Mouse (Mus musculus) neural tube, embryonic 11.5 days (tissue): ENCODE measurements around the gene Fut2. TPM values are rescaled to one million over a fixed set of nuclear protein-coding genes. Genes with fewer than 3 reads are reported as not detected.

Source experiments
- ATAC-seq: fragments of 200-750 bp; cut with Nextera tagmentation; 2 replicates; pipeline ENCODE4 v1.8.0; 2017; ENCODE audit warnings: moderate number of reproducible peaks, mild to moderate bottlenecking, moderate TSS enrichment, moderate library complexity; ENCODE audit not compliant: insufficient read depth, low FRiP score, low TSS enrichment
- DNase-seq: peaks from one replicate; pipeline ENCODE4 v3.0.0-alpha.2; 2015; ENCODE audit warnings: low spot score
- H3K27ac ChIP-seq: fragments of 300-500 bp; sonication (generic); 2 replicates; pipeline ENCODE4 v1.5.1; 2014; ENCODE audit warnings: low read depth, mild to moderate bottlenecking, low read length
- H3K27me3 ChIP-seq: fragments of 300-500 bp; sonication (generic); 2 replicates; pipeline ENCODE4 v1.6.1; 2014; ENCODE audit warnings: mild to moderate bottlenecking, low read length, mixed read lengths; ENCODE audit not compliant: control insufficient read depth, insufficient read depth
- H3K36me3 ChIP-seq: fragments of 300-500 bp; sonication (generic); 2 replicates; pipeline ENCODE4 v1.6.1; 2014; ENCODE audit warnings: mild to moderate bottlenecking, low read length, moderate library complexity, mixed read lengths; ENCODE audit not compliant: control insufficient read depth, insufficient read depth
- H3K4me1 ChIP-seq: fragments of 300-500 bp; sonication (generic); 2 replicates; pipeline ENCODE4 v1.6.1; 2014; ENCODE audit warnings: low read length, mixed read lengths; ENCODE audit not compliant: control insufficient read depth, insufficient read depth
- H3K4me2 ChIP-seq: fragments of 300-500 bp; sonication (generic); 2 replicates; pipeline ENCODE4 v1.6.1; 2014; ENCODE audit warnings: low read depth, mild to moderate bottlenecking, moderate library complexity
- H3K4me3 ChIP-seq: fragments of 300-500 bp; sonication (generic); 2 replicates; pipeline ENCODE4 v1.5.1; 2014; ENCODE audit warnings: low read depth, low read length
- H3K9ac ChIP-seq: fragments of 300-500 bp; sonication (generic); 2 replicates; pipeline ENCODE4 v1.6.1; 2014; ENCODE audit warnings: mild to moderate bottlenecking, low read length
- H3K9me3 ChIP-seq: fragments of 300-500 bp; sonication (generic); 2 replicates; pipeline ENCODE4 v1.6.1; 2016; ENCODE audit warnings: low read length; ENCODE audit not compliant: control insufficient read depth
- WGBS: fragments of 180-500 bp; shearing (Covaris S2); extraction: QIAGEN DNeasy Blood & Tissue Kit; methylation state at CpG from one replicate; pipeline ENCODE4 v1.1.7; 2014; 5-methylcytosine and 5-hydroxymethylcytosine counted together
- polyA plus RNA-seq: library from polyadenylated mRNA; unstranded; fragments of >200 nt; fragmentation: Nextera tagmentation; extraction: Ambion mirVana; gene quantifications from 2 replicates; pipeline ENCODE4 v1.2.1, GENCODE M21; 2014

The Fut2 gene
- polyA plus RNA-seq, 1 experiment from 2014 or later, result 0.08 TPM

GRCm38 (mm10) chr7:45639561-45640027 is 26.6 kb downstream of the Fut2 start, which contains the start of gene Mamstr:
TSS of gene Mamstr (plus strand) at chr7:45639977.
- ATAC-seq (no peak), DNase-seq (peak; percentile 40)
- 21% methylated on average over 19 of the region's 19 CpGs for WGBS
- H3K27ac ChIP-seq, result 0 out of 2 replicates have a peak within 1 kb of the TSS, but pooled peaks have one; percentile 17
- H3K4me3 ChIP-seq, result no peak within 1 kb of the TSS
- H3K36me3 ChIP-seq, result peaks cover 2% of the 10 kb centered on the region; the same call in 1 of the 2 replicates
- H3K27me3 ChIP-seq, result no peaks in the 10 kb centered on the region
- no peak within 1 kb of the TSS for H3K4me2 ChIP-seq
- peaks cover 14% of the 10 kb centered on the region for H3K4me1 ChIP-seq
- H3K9ac ChIP-seq, result no peak within 1 kb of the TSS
- no peaks in the 10 kb centered on the region for H3K9me3 ChIP-seq

DNA sequence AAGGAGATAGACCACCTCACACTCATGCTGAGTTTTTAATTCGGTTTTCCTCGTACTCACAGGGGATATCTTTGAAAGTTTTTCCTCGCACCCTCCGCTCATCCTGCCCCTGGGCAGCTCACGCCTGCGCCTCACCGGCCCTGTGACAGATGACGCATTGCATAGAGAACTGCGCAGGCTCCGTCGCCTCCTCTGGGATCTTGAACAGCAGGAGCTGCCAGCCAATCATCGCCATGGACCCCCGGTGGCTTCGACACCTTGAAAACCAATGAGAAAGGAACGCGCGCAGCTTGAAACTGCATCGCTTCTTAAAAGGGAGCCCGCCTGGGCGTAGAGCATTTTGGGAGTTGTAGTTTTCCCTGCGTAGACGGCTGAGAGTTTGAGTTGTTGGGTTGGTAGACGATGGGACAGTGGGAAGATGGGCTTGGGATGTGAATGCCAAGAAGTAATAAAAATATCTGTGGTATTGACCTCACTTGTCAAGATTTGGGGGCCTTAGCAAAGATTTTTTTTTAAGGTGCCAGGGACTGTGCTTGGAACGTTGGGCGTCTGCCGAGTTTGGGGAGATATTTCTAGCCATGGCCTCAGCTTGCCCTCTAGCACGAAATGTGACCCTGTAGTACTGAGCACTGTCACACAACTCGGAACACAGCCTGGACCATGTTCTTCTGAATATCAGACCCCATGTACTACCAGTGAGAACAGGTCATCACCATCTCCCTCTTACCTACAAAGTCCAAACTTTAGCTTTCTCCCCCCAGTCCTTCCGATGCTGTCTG is 27.4 kb downstream of the Fut2 start:
- Histone ChIP-seq H3K27me3 (no peaks in the 10 kb centered on the region), H3K36me3 (peaks cover 2% of the 10 kb centered on the region; the same call in 1 of the 2 replicates), H3K9ac (peak overlapping the region; percentile 37; the same call in 1 of the 2 replicates), H3K4me1 (peaks cover 10% of the 10 kb centered on the region; the same call in 1 of the 2 replicates), H3K9me3 (no peaks in the 10 kb centered on the region), H3K4me3 (peak overlapping the region; percentile 13; the same call in 1 of the 2 replicates), H3K4me2 (peak overlapping the region; percentile 36), H3K27ac (no peak overlapping the region)
- DNase-seq (peak; percentile 97), ATAC-seq (peak; percentile 78)
- 16% methylated on average over 29 of the region's 29 CpGs for WGBS

DNA sequence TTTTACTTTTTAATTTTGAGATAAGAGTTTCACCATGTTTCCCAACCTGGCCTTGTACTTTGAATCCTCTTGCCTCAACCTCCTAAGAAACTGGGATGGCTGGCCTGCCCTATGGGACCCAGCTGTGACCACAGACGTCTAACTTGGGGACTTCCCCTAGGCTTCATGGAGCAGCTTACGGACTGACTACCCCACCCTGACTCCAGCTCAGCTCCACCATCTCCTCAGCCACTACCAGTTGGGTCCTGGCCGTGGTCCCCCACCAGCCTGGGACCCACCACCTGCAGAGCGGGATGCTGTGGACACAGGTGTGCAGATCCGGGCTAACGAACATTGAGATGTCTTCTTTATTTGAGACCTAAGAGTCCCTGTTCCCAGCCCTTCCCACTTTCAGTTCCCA is 28.5 kb downstream of the Fut2 start:
- no peak overlapping the region for H3K4me2 ChIP-seq
- H3K9me3 ChIP-seq, result no peaks in the 10 kb centered on the region
- H3K9ac ChIP-seq, result no peak overlapping the region; the same call in 1 of the 2 replicates
- H3K27ac ChIP-seq, result no peak overlapping the region
- peaks cover under 1% of the 10 kb centered on the region; the same call in 1 of the 2 replicates for H3K27me3 ChIP-seq
- no peak overlapping the region for H3K4me3 ChIP-seq
- H3K4me1 ChIP-seq, result peaks cover 8% of the 10 kb centered on the region; the same call in 1 of the 2 replicates
- peaks cover 2% of the 10 kb centered on the region; the same call in 1 of the 2 replicates for H3K36me3 ChIP-seq
- 94% methylated on average over 6 of the region's 6 CpGs for WGBS
- no peak for ATAC-seq
- DNase-seq, result no peak

GRCm38 (mm10) chr7:45635711-45636688 is 30.2 kb downstream of the Fut2 start:
- ATAC-seq (no peak), DNase-seq (no peak)
- no peak overlapping the region for H3K4me3 ChIP-seq
- no peak overlapping the region for H3K4me2 ChIP-seq
- H3K4me1 ChIP-seq, result peaks cover 3% of the 10 kb centered on the region; the same call in 1 of the 2 replicates
- WGBS, result 86% methylated on average over 15 of the region's 15 CpGs
- no peak overlapping the region for H3K27ac ChIP-seq
- no peaks in the 10 kb centered on the region for H3K9me3 ChIP-seq
- H3K27me3 ChIP-seq, result peaks cover 3% of the 10 kb centered on the region; the same call in 1 of the 2 replicates
- peaks cover 2% of the 10 kb centered on the region; the same call in 1 of the 2 replicates for H3K36me3 ChIP-seq
- H3K9ac ChIP-seq, result no peak overlapping the region

GRCm38 (mm10) chr7:45634946-45635681 is 31.1 kb downstream of the Fut2 start:
- WGBS, result 93% methylated on average over 11 of the region's 11 CpGs
- no peak overlapping the region for H3K27ac ChIP-seq
- peaks cover 2% of the 10 kb centered on the region; the same call in 1 of the 2 replicates for H3K36me3 ChIP-seq
- no peak for DNase-seq
- H3K4me1 ChIP-seq, result peaks cover 3% of the 10 kb centered on the region; the same call in 1 of the 2 replicates
- peaks cover 3% of the 10 kb centered on the region; the same call in 1 of the 2 replicates for H3K27me3 ChIP-seq
- no peak overlapping the region for H3K4me3 ChIP-seq
- no peaks in the 10 kb centered on the region for H3K9me3 ChIP-seq
- H3K9ac ChIP-seq, result no peak overlapping the region
- ATAC-seq, result no peak
- no peak overlapping the region for H3K4me2 ChIP-seq

- peak; percentile 41 for DNase-seq
- Histone ChIP-seq H3K4me1 (no peaks in the 10 kb centered on the region; the same call in 1 of the 2 replicates), H3K9me3 (no peaks in the 10 kb centered on the region), H3K9ac (peak overlapping the region; percentile 63), H3K4me3 (peak overlapping the region; percentile 18; the same call in 1 of the 2 replicates), H3K4me2 (peak overlapping the region; percentile 36), H3K27ac (no peak overlapping the region), H3K36me3 (peaks cover 2% of the 10 kb centered on the region; the same call in 1 of the 2 replicates), H3K27me3 (peaks cover 11% of the 10 kb centered on the region)
- 20% methylated on average over 33 of the region's 35 CpGs for WGBS
- ATAC-seq, result no peak
Observed at GRCm38 (mm10) chr7:45632499-45632898, 33.7 kb downstream of the Fut2 start.

- ATAC-seq (no peak), DNase-seq (no peak)
- H3K27ac ChIP-seq, result no peak overlapping the region
- H3K4me1 ChIP-seq, result no peaks in the 10 kb centered on the region; the same call in 1 of the 2 replicates
- no peak overlapping the region; the same call in 1 of the 2 replicates for H3K9ac ChIP-seq
- H3K27me3 ChIP-seq, result peaks cover 12% of the 10 kb centered on the region
- H3K9me3 ChIP-seq, result no peaks in the 10 kb centered on the region
- H3K4me3 ChIP-seq, result no peak overlapping the region
- no peak overlapping the region for H3K4me2 ChIP-seq
- WGBS, result 73% methylated on average over 23 of the region's 23 CpGs
- no peaks in the 10 kb centered on the region for H3K36me3 ChIP-seq
Observed at GRCm38 (mm10) chr7:45630064-45630907, 35.9 kb downstream of the Fut2 start.
